29 mouse cellular contexts compared by ENCODE assay signal in genomic region chr6:102589311-102589710, GRCm38 (mm10). TPM values are rescaled to one million over a fixed set of nuclear protein-coding genes. Genes with fewer than 3 reads are reported as not detected.
"Had no signal": no experiment of that assay in that cellular context is flagged by ENCODE, and none has a peak within 500 bp of the region (broad histone marks: within the 10 kb centered on the region; RNA-seq: fewer than 3 reads in every experiment).

No protein-coding gene starts in this region.

- H3K36me3 ChIP-seq: heart, embryonic 13.5 days; heart, embryonic 15.5 days; hindbrain, embryonic 10.5 days; hindbrain, embryonic 12.5 days; hindbrain, embryonic 15.5 days; intestine, embryonic 15.5 days; limb, embryonic 10.5 days; limb, embryonic 12.5 days; liver, embryonic 13.5 days had no signal

- H3K4me2 ChIP-seq: heart, embryonic 11.5 days; heart, embryonic 13.5 days; heart, embryonic 15.5 days; hindbrain, embryonic 12.5 days; hindbrain, embryonic 15.5 days; intestine, embryonic 15.5 days; limb, embryonic 12.5 days; liver, embryonic 11.5 days; liver, embryonic 13.5 days had no signal

- H3K4me3 ChIP-seq: heart, adult 2 months; heart, embryonic 13.5 days; heart, embryonic 15.5 days; hindbrain, embryonic 10.5 days; hindbrain, embryonic 12.5 days; hindbrain, embryonic 15.5 days; intestine, embryonic 15.5 days; layer of hippocampus, adult 2 months; left cerebral cortex, adult 2 months; limb, embryonic 10.5 days; limb, embryonic 12.5 days; liver, embryonic 13.5 days had no signal

- H3K9me3 ChIP-seq: heart, embryonic 13.5 days; heart, embryonic 15.5 days; hindbrain, embryonic 10.5 days; hindbrain, embryonic 12.5 days; hindbrain, embryonic 15.5 days; intestine, embryonic 15.5 days; limb, embryonic 10.5 days; limb, embryonic 12.5 days; liver, embryonic 13.5 days had no signal

- DNase-seq: gastrocnemius, postnatal 14 days; gastrocnemius, postnatal 36 days; heart, adult 11 months; heart, adult 2 months; heart, postnatal 14 days; heart, postnatal 36 days; kidney, adult 18-20 months; kidney, adult 8-10 months; kidney, postnatal 10 days; kidney, postnatal 25 days; kidney, postnatal 4 days; liver; liver, embryonic 13.5 days had no signal

- H3K27ac ChIP-seq: heart, adult 2 months; heart, embryonic 13.5 days; heart, embryonic 15.5 days; hindbrain, embryonic 10.5 days; hindbrain, embryonic 12.5 days; hindbrain, embryonic 15.5 days; intestine, embryonic 15.5 days; layer of hippocampus, adult 2 months; left cerebral cortex, adult 2 months; limb, embryonic 10.5 days; limb, embryonic 12.5 days; liver, embryonic 13.5 days had no signal

- H3K27me3 ChIP-seq: heart, embryonic 13.5 days; heart, embryonic 15.5 days; hindbrain, embryonic 12.5 days; hindbrain, embryonic 15.5 days; intestine, embryonic 15.5 days; limb, embryonic 12.5 days; liver, embryonic 13.5 days had no signal

- ATAC-seq: inflammation-experienced regulatory T-cells, adult 6 months; intestine, embryonic 15.5 days; intestine, postnatal 0 days had no signal

- H3K4me1 ChIP-seq: heart, embryonic 13.5 days; heart, embryonic 15.5 days; hindbrain, embryonic 10.5 days; hindbrain, embryonic 12.5 days; hindbrain, embryonic 15.5 days; intestine, embryonic 15.5 days; limb, embryonic 10.5 days; limb, embryonic 12.5 days; liver, embryonic 13.5 days had no signal

- H3K9ac ChIP-seq: heart, embryonic 13.5 days; heart, embryonic 15.5 days; hindbrain, embryonic 12.5 days; hindbrain, embryonic 15.5 days; intestine, embryonic 15.5 days; limb, embryonic 12.5 days; liver, embryonic 13.5 days had no signal

RNA-seq across cellular contexts. Expression of gene Cntn3, which starts 16.4 kb away (rescaled TPM):
- total RNA-seq: gastrocnemius, adult 18-20 months; gastrocnemius, adult 8-10 months; gastrocnemius, postnatal 36 days; heart, adult 2 months had no signal
- polyA plus RNA-seq: inflammation-experienced regulatory T-cells, adult 6 months had no signal
